Mouse (Mus musculus): Measurements from ENCODE around the gene Dzip1. TPM values are rescaled to one million over a fixed set of nuclear protein-coding genes. Genes with fewer than 3 reads are reported as not detected.

Gene Dzip1
- polyA plus RNA-seq, 3 experiments from 2014 or later: 5.0 to 17.5 (median 11.8) TPM

DNA sequence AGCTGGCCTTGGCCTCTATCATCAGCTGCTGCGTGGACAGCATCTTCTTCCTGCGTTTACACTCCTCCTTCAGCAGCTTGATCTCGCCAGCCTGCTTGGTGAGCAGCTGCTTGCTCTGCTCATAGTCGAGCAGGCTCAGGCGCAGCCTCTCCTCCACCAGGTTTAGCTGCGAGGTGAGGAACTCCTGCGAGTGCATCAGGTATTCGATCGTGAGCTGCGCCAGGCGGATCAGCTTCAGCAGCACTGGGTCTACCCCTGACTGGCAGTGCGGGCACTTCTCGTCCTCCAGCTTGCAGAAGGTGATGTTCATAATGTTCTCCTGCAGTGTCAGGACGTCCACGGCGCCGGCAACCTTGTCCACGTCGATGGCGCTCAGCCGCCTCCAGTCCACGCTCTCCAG is 3.0 kb downstream of the Dzip1 start:
- no peak for ATAC-seq

DNA sequence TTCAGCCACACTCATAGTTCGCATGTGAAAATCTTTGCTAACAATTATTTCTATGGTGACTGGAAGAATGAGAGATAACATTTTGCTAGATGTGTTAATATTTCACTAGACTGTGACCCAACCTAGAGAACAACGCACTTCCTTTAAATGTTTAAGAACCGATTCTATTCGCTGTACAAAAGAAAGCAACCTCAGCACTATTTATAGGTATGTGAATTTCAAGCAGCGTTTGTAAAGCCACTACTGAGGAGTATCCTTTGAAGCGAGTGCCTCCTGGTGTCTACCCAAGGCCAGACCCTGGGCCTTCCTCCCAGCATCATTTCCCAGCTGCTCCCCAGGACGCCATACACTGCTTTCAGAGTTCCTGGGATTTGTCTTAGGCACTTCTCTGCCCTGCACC is 4.6 kb downstream of the Dzip1 start:
- no peak for ATAC-seq

DNA sequence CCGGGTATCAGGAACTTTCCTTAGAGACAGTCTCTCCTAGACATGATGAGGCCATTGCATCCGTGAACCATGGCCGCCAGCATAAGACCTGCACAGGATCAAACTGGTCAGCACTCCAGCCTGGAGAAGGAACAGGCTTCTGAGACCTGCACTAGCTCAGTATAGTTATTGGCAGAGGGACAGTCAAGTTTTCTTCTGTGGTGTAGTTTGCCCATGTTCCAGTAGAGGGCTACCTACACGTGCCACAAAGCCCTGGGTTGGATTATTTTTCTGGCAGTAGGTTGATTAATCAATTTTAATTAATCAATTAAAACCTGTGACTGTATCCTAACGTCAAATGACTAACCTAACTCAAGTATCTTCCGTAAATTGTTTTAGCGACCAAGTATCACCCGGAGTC is 6.2 kb downstream of the Dzip1 start:
- peak; percentile 80 for ATAC-seq

DNA sequence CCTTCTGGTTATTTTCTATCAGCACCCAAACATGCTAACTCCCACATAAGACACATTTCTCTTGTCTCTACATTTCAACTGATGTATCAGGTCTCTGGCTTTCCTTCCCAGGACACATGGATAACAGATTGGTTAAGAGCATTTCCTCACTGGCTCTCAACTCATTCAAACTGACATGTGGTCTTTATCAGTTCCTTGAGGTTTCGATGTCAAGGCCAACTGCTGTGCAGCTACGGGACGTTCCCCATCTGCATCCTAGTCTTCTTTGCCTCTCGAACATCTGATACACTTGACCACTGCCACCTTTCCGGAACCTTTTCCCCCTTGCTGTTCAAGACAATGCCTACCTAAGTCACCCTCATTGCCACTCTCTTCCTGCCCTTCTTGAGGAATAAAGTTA is 11.6 kb downstream of the Dzip1 start:
- no peak for ATAC-seq

DNA sequence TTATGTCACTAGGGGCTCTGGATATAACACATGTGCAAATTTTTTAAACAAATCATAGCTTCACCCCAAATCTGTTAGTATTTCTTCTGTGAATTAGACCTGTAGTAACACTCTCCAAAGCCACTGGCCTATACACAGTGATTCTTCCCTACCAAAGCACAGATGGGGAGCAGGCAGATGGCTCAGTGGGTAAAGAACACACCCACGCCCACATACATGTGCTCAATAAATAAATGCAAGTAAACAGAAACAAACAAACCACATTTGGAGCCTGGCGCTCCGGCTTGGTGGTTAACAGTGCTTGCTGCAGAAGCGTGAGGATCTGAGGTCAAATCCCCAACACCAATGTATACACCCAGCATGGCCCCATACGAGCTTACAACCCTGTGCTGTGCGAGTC is 13.7 kb downstream of the Dzip1 start:
- no peak for ATAC-seq

DNA sequence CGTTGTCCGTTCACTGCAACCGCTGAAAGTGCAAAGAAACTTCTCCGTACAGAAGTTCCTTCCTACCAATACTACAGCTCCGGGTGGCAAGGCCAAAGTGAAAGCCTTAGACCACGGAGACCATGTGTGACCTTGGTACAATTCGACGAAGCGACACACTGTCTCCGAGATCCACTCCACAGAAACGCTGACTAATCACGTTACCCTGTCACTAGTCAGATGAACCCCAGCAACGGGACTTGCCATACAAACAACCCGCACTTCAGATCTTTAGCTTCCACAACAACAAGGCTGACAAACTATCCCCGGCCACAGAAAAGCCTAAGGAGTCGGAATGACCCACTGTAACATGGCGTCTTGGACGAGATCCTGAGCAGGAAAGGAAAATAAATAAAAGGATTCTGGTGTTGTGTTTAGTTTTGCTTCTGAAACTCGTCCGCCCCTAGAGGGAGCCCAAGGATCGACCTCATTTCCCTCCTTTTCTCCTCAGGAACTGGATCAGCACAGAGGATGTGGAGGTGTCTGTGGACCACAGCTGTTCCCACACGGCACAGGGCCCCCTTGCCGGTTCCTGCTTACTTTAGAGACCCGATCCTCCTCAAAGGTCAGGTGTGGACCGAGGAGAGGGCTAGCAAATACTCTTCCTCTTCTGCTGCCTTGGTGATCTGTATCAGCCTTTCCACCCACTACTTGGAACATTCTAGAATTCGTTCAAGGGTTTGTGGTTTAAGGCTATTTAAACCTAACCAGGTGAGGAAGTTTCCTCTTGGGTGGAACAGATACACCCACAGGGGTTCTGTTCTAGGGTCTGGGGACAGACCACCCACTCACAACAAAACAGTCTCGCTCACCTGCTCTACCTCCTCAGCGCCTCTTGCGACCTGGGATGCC is 14.7 kb downstream of the Dzip1 start:
- peak; percentile 89 for ATAC-seq

DNA sequence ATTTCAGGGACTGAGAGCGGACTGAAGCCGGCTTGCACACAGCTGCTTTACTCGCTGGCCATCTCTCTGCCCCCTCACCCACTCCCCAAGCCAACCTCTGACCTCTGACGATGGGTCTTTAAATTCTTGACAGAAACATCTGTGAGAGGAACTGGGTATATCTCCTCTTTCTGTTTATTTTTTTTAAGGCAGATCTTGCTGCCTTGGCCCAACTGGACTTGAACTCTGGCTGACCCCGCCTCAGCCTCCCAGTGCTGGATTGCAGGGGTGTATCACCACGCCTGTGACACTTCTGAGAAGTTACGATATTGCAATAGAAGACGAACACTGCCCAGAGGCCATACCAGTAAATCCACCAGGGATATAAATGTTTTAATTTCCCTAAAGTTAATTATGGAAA is 15.4 kb downstream of the Dzip1 start:
- no peak for ATAC-seq

DNA sequence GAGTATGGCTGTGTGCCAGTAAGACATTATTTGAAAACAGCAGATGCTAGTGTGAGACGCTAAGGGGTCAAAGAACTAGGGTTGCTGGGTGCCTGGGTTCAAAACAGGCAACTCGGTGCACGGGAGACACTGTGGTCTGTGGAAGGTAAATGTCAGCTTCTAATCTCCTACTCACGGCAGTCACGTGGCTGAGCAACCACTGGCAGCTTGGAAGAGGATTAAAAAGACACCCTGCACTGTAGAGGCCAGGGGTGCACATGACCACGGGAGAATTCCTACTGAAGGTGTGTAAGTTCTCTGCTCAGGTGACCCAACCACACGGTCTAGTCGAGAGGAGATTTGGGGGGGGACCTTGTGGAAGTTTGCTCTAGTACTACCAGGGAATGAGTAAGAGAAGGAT is 17.7 kb downstream of the Dzip1 start:
- ATAC-seq: no peak

DNA sequence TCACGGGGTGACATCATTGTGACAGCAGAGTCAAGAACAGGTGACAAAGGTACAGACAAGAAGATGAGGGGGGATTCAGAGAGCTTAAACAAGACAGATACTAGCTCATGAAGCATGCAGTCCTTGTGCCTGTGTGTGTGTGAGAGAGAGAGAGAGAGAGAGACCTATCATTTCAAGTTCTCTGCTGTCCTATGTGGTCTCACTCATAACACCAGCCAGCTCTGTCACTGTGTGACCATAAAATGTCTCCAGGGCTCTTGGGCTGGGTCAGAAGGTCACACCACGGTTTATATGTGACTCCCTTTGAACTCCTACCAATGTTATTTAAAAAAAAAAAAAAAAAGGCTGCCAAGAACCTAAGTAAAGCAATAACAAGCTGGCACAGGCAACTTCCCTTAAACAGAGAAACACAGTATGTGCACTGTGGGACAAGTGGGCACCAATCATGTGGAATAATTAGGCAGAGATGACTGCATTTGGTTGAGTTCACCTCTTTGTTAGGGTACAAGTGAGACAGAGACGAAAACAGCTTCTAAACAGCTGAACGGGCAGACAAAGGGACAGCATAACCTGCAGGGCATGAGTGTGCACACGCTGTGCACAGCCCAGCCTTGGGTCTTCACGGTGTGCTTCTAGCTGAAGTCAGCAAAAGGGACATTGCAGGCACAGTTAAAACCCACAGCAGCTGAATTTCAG is 21.2 kb downstream of the Dzip1 start:
- no peak for ATAC-seq

DNA sequence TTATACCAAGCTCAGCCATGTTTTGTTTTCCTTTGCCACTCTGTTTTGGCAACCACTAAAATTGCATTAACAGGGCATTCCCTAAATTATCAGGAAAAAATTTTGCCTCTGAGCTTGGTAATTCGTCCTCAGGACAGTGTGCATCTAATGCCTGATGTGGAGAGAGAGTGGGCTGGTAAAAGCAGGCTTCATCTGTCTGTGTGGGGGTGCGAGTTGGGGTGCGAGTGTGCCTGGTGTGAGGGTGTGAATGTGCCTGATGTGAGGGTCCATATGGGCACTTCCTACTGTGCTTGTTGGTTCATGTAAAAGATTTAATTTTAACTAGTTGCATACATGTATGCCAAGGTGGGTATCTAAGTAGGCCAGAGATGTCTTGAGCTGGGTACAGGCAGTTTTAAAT is 21.9 kb downstream of the Dzip1 start:
- ATAC-seq: no peak

DNA sequence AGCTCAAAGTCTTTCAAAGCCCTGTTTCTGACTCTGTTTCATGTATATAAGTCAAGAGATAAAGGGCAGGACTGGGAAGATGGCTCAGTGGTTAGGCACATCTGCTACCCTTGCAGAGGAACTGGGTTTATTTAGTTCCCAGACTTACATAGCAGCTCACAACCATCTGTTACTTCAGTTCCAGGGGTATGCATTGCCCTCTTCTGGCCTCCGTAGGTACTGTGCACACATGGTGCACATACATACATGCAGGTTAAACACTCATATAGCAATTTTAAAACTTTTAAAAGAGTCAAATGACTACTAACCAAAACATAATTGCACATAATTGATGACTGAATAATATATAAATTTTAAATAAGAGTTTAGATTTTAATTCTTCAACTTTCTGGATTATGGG is 24.3 kb downstream of the Dzip1 start:
- no peak for ATAC-seq

DNA sequence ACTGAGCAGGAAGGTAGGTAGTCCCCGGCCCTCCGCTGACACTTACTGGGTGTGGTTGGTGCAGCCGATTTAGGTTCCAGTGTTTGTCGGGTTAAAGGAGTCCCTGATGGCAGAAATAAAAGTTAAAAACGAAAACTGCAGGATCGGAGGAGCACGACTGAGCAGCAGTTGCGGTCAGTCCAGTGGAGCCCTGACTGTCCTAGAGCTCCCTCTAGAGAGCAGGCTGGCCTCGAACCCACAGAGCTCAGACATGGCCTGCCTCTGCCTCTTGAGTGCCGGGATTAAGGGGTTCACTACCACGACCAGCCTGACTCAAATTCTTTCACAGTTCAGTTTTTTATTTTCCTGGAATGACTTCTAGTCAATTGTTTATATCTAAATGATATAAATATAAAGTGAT is 25.3 kb downstream of the Dzip1 start:
- ATAC-seq: no peak

DNA sequence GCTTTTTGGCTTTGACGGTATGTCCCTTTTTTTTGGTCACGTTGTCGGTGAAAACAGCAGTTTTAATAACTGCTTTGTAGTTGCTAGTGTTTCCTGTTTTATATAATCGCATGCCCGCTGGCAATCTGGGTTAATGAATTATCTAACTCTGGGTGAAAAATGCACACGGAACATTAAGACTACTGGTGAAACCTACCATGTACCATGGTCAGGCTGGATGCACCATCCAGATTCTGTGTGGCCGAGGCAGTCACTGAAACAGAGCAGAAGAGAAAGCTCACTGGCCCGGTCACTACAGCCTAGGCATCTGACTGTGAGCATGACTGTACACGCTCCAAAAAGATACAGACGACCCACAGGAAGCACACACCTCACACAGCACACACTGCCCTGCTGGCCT is 29.6 kb downstream of the Dzip1 start:
- no peak for ATAC-seq

DNA sequence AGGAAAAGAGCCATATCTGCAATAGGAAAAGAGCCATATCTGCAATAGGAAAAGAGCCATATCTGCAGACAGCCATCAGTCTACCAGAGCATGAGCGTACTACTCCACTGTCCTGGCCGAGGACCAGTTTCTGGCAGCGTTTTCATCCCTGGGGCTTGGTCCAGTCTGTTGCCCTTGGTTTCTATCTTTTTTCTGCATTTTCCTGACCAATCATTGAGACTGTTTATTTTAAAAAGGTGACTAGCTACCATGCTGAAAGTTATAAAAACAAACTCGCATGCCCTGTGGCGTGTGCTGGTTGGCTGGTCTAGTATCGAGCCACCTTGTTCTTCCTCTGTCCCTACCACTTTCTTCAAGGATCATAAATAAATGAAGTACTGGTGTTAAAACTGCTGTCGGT is 30.0 kb downstream of the Dzip1 start:
- ATAC-seq: no peak

DNA sequence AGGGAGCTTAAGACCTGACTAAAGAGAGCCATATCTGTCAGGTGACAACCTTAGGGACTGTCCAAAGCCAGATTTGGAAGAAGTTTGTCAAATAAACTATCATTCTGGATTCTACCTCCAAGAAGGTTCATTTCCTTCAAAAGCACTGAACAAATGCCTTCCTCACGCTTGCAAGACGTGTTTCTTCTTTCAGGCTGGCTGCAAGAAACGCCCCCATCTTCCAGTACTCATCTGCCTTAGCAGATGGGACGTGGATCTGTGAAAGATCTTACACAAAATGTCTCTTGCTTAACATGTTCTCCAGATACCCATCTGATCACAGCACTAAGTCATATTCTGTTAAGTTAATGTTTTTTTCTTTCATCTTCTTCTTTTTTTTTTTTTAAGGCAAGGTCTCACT is 35.2 kb downstream of the Dzip1 start:
- ATAC-seq: no peak

DNA sequence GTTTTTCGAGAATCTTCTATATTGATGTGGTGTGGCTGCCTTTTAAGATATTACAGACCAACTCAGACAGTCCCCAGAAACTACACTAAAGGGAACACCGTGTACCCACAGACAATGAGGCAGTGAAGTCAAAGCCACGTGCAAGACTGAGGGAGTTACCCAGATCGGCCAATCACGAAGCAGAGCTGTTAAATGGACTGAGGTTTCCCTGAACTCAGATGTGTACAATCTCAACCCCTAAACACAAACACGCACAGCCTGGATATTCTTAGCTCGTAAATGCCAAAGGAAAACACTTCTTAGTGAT is 41.1 kb downstream of the Dzip1 start:
- ATAC-seq: no peak

DNA sequence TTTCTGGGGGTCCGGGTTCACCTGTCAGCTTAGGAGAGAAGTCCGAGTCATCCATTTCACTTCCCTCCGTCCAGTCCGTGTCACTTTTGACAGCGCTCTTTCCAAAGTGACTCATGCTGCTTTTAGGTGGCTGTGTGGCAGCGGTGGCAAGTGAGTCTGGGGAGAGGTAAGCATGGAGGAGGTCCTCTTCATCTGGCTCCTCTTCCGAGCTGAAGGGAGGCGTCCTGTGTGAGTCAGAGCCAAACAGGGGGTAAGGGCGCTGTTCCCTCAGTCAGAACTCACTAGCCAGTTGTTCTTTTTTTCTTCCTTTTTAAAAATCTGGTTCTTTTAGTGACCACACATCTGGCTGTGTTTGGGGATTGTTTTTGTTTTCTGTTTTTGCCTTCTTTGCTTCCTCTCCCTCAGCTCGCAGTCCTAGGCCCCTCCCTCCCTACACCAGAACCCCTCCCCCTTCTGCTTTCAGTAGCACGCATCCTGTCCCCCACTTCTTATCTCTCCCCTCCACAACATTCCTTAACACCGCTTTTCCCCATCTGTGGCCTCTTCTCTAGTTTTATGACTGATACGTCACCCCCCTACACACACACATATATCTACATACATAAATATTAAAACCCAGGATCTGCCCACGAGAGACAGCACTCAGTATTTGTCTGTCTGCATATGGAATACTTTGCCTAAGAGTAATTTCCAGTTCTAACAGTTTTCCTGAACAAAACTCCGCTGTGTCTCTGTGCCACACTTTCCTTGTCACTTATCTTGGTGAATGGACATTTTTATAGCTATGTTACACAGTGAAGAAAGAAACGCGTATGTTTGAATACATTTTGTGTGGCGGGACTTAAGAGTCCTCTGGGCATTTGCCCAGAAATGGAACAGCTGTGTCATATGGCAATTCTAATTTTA is 41.7 kb downstream of the Dzip1 start:
- no peak for ATAC-seq

DNA sequence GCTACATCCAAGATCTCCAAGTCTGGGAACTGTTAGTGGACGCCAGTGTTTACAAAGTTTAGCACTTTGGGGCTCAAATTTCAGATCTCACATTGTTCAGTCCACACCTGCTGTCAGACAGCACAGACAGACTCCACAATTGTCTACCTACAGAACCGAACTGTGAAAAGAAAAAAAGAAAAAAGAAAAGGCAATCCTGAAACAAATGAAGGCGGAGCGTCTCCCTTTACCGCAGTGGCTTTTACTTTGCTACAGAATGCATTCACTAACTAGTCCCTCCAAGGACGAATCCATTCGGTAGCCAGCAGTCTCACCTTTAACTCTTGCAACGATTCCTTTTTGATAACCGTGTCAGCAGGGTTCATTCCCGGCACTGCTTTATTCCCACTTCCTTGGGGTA is 44.6 kb downstream of the Dzip1 start:
- no peak for ATAC-seq

DNA sequence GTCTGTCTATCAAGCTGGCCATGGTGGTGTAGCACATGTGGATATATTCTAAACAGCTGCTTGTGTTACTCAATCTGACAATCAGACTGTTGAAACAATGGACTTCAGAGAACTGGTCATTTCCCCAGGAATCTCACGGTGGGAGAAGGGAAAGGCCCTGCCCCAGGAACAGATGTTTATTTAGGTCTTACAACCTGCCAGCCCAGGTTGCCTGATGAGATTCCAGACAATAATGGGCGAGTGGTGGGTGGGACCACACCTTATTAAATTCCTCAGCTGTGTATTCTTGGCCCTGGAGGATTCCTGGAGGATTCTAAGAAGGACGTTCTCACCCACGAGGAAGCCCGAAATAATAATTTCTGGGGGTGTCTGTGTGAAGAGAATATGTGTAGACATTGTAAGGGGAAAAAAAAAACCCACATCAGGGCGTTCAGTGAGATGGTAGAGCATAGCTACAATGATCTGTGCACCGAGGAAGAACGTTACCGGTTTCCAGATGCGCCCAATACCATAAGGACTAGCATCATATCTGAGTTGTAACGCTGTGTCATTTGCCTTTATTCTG is 46.8 kb downstream of the Dzip1 start:
- ATAC-seq: no peak

DNA sequence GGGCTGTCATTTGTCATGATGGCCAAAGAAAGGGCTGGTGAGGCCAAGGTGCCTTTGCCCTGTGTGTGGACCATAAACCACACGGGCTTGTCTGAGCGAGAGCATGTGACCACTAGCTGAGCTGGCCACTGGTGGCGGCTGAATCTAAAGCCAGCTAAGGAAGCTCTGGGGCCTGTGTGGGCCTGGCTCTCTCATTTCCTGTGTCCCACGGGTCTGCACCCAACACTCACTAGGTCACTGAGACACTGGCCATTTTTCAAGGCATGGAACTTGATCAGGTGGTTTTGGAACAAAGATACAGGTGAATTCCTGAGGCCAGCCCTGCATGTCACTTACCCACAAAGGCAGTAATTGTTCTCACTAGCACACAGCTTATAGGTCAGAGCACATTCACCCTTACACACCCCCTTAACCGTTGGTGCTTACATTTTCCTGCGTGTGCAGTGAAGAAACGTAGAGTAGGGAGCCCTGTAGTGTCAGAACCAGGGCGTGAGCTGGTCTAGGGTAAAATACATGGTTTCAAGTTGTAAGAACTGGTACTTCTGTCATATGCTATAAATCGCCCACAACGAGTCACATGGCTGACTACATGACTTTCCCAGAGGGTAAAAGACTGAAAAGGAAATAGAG is 50.4 kb downstream of the Dzip1 start:
- ATAC-seq: no peak

DNA sequence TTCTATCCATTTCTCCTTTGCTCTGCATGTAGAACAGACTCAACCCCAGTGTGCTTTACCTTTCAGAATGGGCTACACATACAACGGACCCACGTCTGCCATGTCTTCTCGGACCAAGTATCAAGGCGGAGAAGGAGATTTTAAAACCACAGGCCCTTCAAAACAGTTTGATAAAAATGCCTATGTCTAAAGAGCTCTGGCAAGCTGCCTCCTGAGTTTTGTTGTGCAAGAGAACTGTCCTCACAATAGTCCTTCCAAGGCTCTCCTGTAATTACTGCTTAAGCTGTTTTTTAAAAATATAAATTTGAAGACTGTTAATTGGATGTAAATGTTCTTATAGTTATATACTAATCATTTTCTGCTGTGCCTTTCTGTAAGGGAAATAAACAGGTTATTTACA is 51.1 kb downstream of the Dzip1 start:
- no peak for ATAC-seq

DNA sequence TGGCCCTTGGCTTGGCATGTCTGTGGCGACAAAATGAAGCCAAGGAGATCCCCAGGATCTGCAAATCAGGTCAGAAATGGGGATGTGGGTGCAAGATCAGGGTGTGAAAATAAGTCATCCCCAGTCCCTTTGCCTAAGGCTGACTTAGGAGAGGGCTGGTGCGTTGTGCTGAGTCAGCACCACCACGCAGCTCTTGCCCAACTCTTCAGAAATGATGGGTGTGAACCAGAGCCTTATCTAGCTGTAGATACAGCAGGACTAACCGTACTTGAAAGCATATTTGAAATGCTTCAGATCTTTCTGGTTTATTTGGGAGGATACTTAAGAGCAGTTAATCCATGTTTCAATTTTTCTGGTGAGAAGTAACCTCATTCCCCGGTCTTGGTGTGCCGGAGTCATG is 55.5 kb downstream of the Dzip1 start:
- ATAC-seq: no peak

Data from inflammation-experienced regulatory T-cells, adult 6 months (primary cell).